Mouse (Mus musculus) megakaryocyte, embryonic 14.5 days (primary cell): ENCODE measurements around the gene Slc22a8.

Experiments used
- FLI1 ChIP-seq: IDR thresholded peaks from 2 replicates; pipeline ENCODE4 v1.6.1; 2012; ENCODE audit warnings: low read length, inconsistent platforms, mixed read lengths
- GATA1 ChIP-seq: IDR thresholded peaks from 3 replicates; pipeline ENCODE4 v1.6.1; 2012; ENCODE audit warnings: mixed read lengths, low read length, inconsistent platforms, borderline replicate concordance

DNA sequence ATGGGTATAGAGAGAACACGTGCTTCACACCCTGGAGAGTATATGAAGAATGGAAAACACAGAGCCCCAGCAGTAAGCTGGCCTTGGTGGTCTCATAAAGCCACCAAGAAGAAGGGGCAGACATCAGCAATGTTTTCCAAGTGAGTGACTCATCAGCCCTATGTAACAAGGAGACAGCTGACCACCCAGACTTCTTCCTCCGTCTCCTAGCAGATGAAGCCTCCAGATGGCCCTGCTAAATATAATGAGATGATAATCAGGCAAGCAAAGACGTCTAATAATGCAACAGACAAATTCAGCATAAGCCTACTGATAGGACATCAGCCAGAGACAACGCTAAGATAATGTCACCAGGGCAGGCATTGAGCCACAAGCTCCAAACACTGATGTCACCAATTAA lies 25.1 kb upstream of the Slc22a8 start:
- no peak for TF ChIP-seq GATA1
- TF ChIP-seq FLI1 = no peak
